Mouse (Mus musculus): ENCODE results near the gene Slc6a13. TPM values are rescaled to one million over a fixed set of nuclear protein-coding genes. Genes with fewer than 3 reads are reported as not detected.

The Slc6a13 gene
- total and polyA plus RNA-seq, 2 experiments from 2014 or later = 43.5 to 45.7 TPM

- Histone ChIP-seq H3K27me3 (ENCODE audit: insufficient read depth, low read length) (no peaks in the 10 kb centered on the region), H3K4me2 (ENCODE audit: low read depth) (no peak overlapping the region), H3K9ac (no peak overlapping the region), H3K4me3 (ENCODE audit: low read depth, low read length) (no peak overlapping the region), H3K36me3 (ENCODE audit: insufficient read depth) (no peaks in the 10 kb centered on the region), H3K4me1 (ENCODE audit: insufficient read depth) (no peaks in the 10 kb centered on the region), H3K9me3 (ENCODE audit: low read length) (no peaks in the 10 kb centered on the region), H3K27ac (ENCODE audit: low read depth, low read length) (no peak overlapping the region)
- ATAC-seq (no peak), DNase-seq (no peak)
- 69% methylated on average over 10 of the region's 10 CpGs for WGBS
- no peak for TF ChIP-seq CTCF (IDR thresholded peaks at IDR 0.05; ENCODE audit: low read depth)
These were observed 3.6 kb downstream of the Slc6a13 start for GRCm38 (mm10) chr6:121303466-121304220.

- Histone ChIP-seq H3K27ac (ENCODE audit: low read depth, low read length) (no peak overlapping the region), H3K4me1 (ENCODE audit: insufficient read depth) (no peaks in the 10 kb centered on the region), H3K27me3 (ENCODE audit: insufficient read depth, low read length) (no peaks in the 10 kb centered on the region), H3K9me3 (ENCODE audit: low read length) (no peaks in the 10 kb centered on the region), H3K36me3 (ENCODE audit: insufficient read depth) (no peaks in the 10 kb centered on the region), H3K9ac (no peak overlapping the region), H3K4me2 (ENCODE audit: low read depth) (no peak overlapping the region), H3K4me3 (ENCODE audit: low read depth, low read length) (no peak overlapping the region)
- ATAC-seq (no peak), DNase-seq (no peak)
- TF ChIP-seq CTCF (IDR thresholded peaks at IDR 0.05; ENCODE audit: low read depth) = no peak
- 80% methylated on average over 9 of the region's 9 CpGs for WGBS
These were observed 4.6 kb downstream of the Slc6a13 start for GRCm38 (mm10) chr6:121304630-121305029.

GRCm38 (mm10) chr6:121305571-121305970 is 5.5 kb downstream of the Slc6a13 start:
- Histone ChIP-seq H3K4me1 (ENCODE audit: insufficient read depth) (no peaks in the 10 kb centered on the region), H3K27me3 (ENCODE audit: insufficient read depth, low read length) (no peaks in the 10 kb centered on the region), H3K36me3 (ENCODE audit: insufficient read depth) (no peaks in the 10 kb centered on the region), H3K9me3 (ENCODE audit: low read length) (no peaks in the 10 kb centered on the region), H3K4me2 (ENCODE audit: low read depth) (no peak overlapping the region), H3K4me3 (ENCODE audit: low read depth, low read length) (no peak overlapping the region), H3K27ac (ENCODE audit: low read depth, low read length) (no peak overlapping the region), H3K9ac (no peak overlapping the region)
- DNase-seq = no peak
- 86% methylated on average over 3 of the region's 3 CpGs for WGBS
- ATAC-seq = no peak
- TF ChIP-seq CTCF (IDR thresholded peaks at IDR 0.05; ENCODE audit: low read depth) = no peak

- TF ChIP-seq CTCF (IDR thresholded peaks at IDR 0.05; ENCODE audit: low read depth) = no peak
- Histone ChIP-seq H3K9me3 (ENCODE audit: low read length) (no peaks in the 10 kb centered on the region), H3K27me3 (ENCODE audit: insufficient read depth, low read length) (no peaks in the 10 kb centered on the region), H3K9ac (no peak overlapping the region), H3K4me2 (ENCODE audit: low read depth) (no peak overlapping the region), H3K4me3 (ENCODE audit: low read depth, low read length) (no peak overlapping the region), H3K36me3 (ENCODE audit: insufficient read depth) (no peaks in the 10 kb centered on the region), H3K27ac (ENCODE audit: low read depth, low read length) (no peak overlapping the region), H3K4me1 (ENCODE audit: insufficient read depth) (no peaks in the 10 kb centered on the region)
- DNase-seq (no peak), ATAC-seq (no peak)
- WGBS = 83% methylated on average over 6 of the region's 6 CpGs
These were observed 11.0 kb downstream of the Slc6a13 start for GRCm38 (mm10) chr6:121310984-121311383.

- Histone ChIP-seq H3K27me3 (ENCODE audit: insufficient read depth, low read length) (no peaks in the 10 kb centered on the region), H3K4me1 (ENCODE audit: insufficient read depth) (no peaks in the 10 kb centered on the region), H3K36me3 (ENCODE audit: insufficient read depth) (no peaks in the 10 kb centered on the region), H3K4me3 (ENCODE audit: low read depth, low read length) (no peak overlapping the region), H3K9ac (no peak overlapping the region), H3K4me2 (ENCODE audit: low read depth) (no peak overlapping the region), H3K27ac (ENCODE audit: low read depth, low read length) (no peak overlapping the region), H3K9me3 (ENCODE audit: low read length) (no peaks in the 10 kb centered on the region)
- no peak for DNase-seq
- no peak for TF ChIP-seq CTCF (IDR thresholded peaks at IDR 0.05; ENCODE audit: low read depth)
- no peak for ATAC-seq
- 70% methylated on average over 6 of the region's 6 CpGs for WGBS
These were observed 19.1 kb downstream of the Slc6a13 start for GRCm38 (mm10) chr6:121319099-121319498.

- no peak overlapping the region for H3K4me2 ChIP-seq (ENCODE audit: low read depth)
- DNase-seq (no peak), ATAC-seq (no peak)
- no peaks in the 10 kb centered on the region for H3K9me3 ChIP-seq (ENCODE audit: low read length)
- no peaks in the 10 kb centered on the region for H3K36me3 ChIP-seq (ENCODE audit: insufficient read depth)
- H3K27me3 ChIP-seq (ENCODE audit: insufficient read depth, low read length) = no peaks in the 10 kb centered on the region
- no peak overlapping the region for H3K27ac ChIP-seq (ENCODE audit: low read depth, low read length)
- H3K9ac ChIP-seq = no peak overlapping the region
- no peak for TF ChIP-seq CTCF (IDR thresholded peaks at IDR 0.05; ENCODE audit: low read depth)
- 85% methylated on average over 9 of the region's 9 CpGs for WGBS
- no peaks in the 10 kb centered on the region for H3K4me1 ChIP-seq (ENCODE audit: insufficient read depth)
- no peak overlapping the region for H3K4me3 ChIP-seq (ENCODE audit: low read depth, low read length)
These were observed 22.5 kb downstream of the Slc6a13 start for GRCm38 (mm10) chr6:121322381-121323110.

GRCm38 (mm10) chr6:121325298-121325697 is 25.3 kb downstream of the Slc6a13 start:
- Histone ChIP-seq H3K27ac (ENCODE audit: low read depth, low read length) (no peak overlapping the region), H3K9ac (no peak overlapping the region), H3K4me1 (ENCODE audit: insufficient read depth) (no peaks in the 10 kb centered on the region), H3K4me2 (ENCODE audit: low read depth) (no peak overlapping the region), H3K4me3 (ENCODE audit: low read depth, low read length) (no peak overlapping the region), H3K9me3 (ENCODE audit: low read length) (no peaks in the 10 kb centered on the region), H3K27me3 (ENCODE audit: insufficient read depth, low read length) (no peaks in the 10 kb centered on the region), H3K36me3 (ENCODE audit: insufficient read depth) (no peaks in the 10 kb centered on the region)
- DNase-seq = peak; percentile 60
- ATAC-seq = peak; percentile 68
- 63% methylated on average over 3 of the region's 3 CpGs for WGBS
- no peak for TF ChIP-seq CTCF (IDR thresholded peaks at IDR 0.05; ENCODE audit: low read depth)
